Mouse (Mus musculus): ENCODE results near the gene Trpc6. TPM values are rescaled to one million over a fixed set of nuclear protein-coding genes. Genes with fewer than 3 reads are reported as not detected.

Gene Trpc6
- polyA plus RNA-seq, 1 experiment, result not detected

DNA sequence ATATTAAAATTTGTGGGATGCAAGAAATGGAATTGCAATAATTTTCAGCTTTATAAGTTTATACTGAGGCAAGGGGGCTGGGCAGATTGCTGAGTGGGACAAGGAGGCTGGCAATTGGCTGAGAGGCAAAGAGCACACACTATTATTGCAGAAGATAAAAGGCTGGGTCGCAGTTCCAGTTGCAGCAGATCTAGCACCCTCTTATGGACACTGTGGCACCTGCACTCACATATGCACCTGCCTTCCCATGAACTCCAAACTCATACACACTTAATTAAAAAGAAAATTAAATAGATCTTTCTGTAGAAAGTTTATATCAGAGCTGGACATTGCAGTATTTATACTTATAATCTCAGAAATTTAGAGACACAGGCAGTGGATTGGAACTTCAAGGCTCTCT is 175.1 kb downstream of the Trpc6 start:
- H3K9me3 ChIP-seq (replicated peaks; ENCODE audit: control insufficient read depth, insufficient read depth, low read length, poor library complexity, severe bottlenecking), result no peaks in the 10 kb centered on the region
- no peak overlapping the region for H3K4me3 ChIP-seq (ENCODE audit: low read depth, low read length)
- no peak overlapping the region for H3K27ac ChIP-seq (ENCODE audit: insufficient read depth, low read length)
- no peaks in the 10 kb centered on the region for H3K27me3 ChIP-seq (ENCODE audit: control insufficient read depth, insufficient read depth, low read length, poor library complexity, severe bottlenecking)
- H3K4me1 ChIP-seq (ENCODE audit: control insufficient read depth, insufficient read depth, low read length), result no peaks in the 10 kb centered on the region
- no peaks in the 10 kb centered on the region for H3K36me3 ChIP-seq (ENCODE audit: control insufficient read depth, insufficient read depth, low read length, poor library complexity, severe bottlenecking)
- TF ChIP-seq POLR2A (IDR thresholded peaks at IDR 0.05; ENCODE audit: insufficient read depth, low read length) (no peak), CTCF (IDR thresholded peaks at IDR 0.05; ENCODE audit: low read depth, low read length) (peak; percentile 57)
- no peak overlapping the region for H3K9ac ChIP-seq (ENCODE audit: low read depth, poor library complexity, severe bottlenecking)

DNA sequence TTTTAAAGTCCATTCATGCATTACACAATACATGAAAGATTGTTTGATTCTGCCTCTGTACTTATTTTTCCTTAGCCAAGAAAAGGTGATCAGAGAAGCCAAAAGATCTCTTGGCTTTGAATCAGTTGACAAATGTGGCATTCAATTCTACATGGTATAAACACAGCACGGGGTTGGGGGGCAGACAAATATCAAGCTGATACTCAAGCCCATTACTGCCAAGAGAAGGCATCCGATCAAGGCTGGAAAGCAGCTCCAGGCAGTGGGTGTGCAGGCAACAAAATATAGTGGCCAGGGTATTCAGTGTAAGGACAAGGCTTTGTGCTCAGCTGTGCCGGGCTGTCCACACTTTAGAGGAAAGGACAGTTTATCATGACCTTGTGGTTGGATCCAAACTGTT is 185.1 kb downstream of the Trpc6 start:
- no peak overlapping the region for H3K27ac ChIP-seq (ENCODE audit: insufficient read depth, low read length)
- no peak for TF ChIP-seq POLR2A (IDR thresholded peaks at IDR 0.05; ENCODE audit: insufficient read depth, low read length)
- H3K27me3 ChIP-seq (ENCODE audit: control insufficient read depth, insufficient read depth, low read length, poor library complexity, severe bottlenecking), result no peaks in the 10 kb centered on the region
- H3K9me3 ChIP-seq (replicated peaks; ENCODE audit: control insufficient read depth, insufficient read depth, low read length, poor library complexity, severe bottlenecking), result no peaks in the 10 kb centered on the region
- H3K36me3 ChIP-seq (ENCODE audit: control insufficient read depth, insufficient read depth, low read length, poor library complexity, severe bottlenecking), result no peaks in the 10 kb centered on the region
- no peak overlapping the region for H3K4me3 ChIP-seq (ENCODE audit: low read depth, low read length)
- H3K4me1 ChIP-seq (ENCODE audit: control insufficient read depth, insufficient read depth, low read length), result no peaks in the 10 kb centered on the region
- no peak overlapping the region for H3K9ac ChIP-seq (ENCODE audit: low read depth, poor library complexity, severe bottlenecking)

Data from ES-Bruce4 (cell line).